Mouse (Mus musculus) forebrain, postnatal 0 days (tissue): ENCODE measurements around the gene Prpf31. TPM values are rescaled to one million over a fixed set of nuclear protein-coding genes. Genes with fewer than 3 reads are reported as not detected.

ENCODE experiments used
- ATAC-seq: fragments of 200-750 bp; cut with Nextera tagmentation; 2 replicates; pipeline ENCODE4 v1.8.0; 2017; ENCODE audit warnings: mild to moderate bottlenecking, moderate library complexity
- DNase-seq: peaks from one replicate; pipeline ENCODE4 v3.0.0-alpha.2; 2015
- H3K27ac ChIP-seq: fragments of 300-500 bp; sonication (generic); 2 replicates; pipeline ENCODE4 v1.5.1; 2014; ENCODE audit warnings: low read depth, mild to moderate bottlenecking, antibody characterized with exemption, low read length, moderate library complexity, mixed read lengths
- H3K27me3 ChIP-seq: fragments of 300-500 bp; sonication (generic); 2 replicates; pipeline ENCODE4 v1.6.1; 2014; ENCODE audit warnings: mild to moderate bottlenecking, low read length, mixed read lengths; ENCODE audit not compliant: insufficient read depth
- H3K36me3 ChIP-seq: fragments of 300-500 bp; sonication (generic); 2 replicates; pipeline ENCODE4 v1.6.1; 2014; ENCODE audit warnings: mild to moderate bottlenecking, moderate library complexity; ENCODE audit not compliant: insufficient read depth
- H3K4me1 ChIP-seq: fragments of 300-500 bp; sonication (generic); 2 replicates; pipeline ENCODE4 v1.6.1; 2014; ENCODE audit warnings: antibody characterized with exemption; ENCODE audit not compliant: insufficient read depth
- H3K4me2 ChIP-seq: fragments of 300-500 bp; sonication (generic); 2 replicates; pipeline ENCODE4 v1.6.1; 2014; ENCODE audit warnings: low read depth, mild to moderate bottlenecking, moderate library complexity
- H3K4me3 ChIP-seq: fragments of 300-500 bp; sonication (generic); 2 replicates; pipeline ENCODE4 v1.5.1; 2014; ENCODE audit warnings: low read depth, low read length, mixed read lengths
- H3K9ac ChIP-seq: fragments of 300-500 bp; sonication (generic); 2 replicates; pipeline ENCODE4 v1.6.1; 2014; ENCODE audit warnings: mild to moderate bottlenecking
- H3K9me3 ChIP-seq: fragments of 300-500 bp; sonication (generic); 2 replicates; pipeline ENCODE4 v1.6.1; 2016; ENCODE audit warnings: low read length
- CTCF ChIP-seq: sonication (generic); IDR thresholded peaks from 2 replicates; pipeline ENCODE4 v1.5.1; 2016; ENCODE audit warnings: antibody characterized with exemption, control low read depth, low read depth
- WGBS: fragments of 180-500 bp; shearing (Covaris S2); extraction: QIAGEN DNeasy Blood & Tissue Kit; methylation state at CpG from one replicate; pipeline ENCODE4 v1.1.7; 2014; 5-methylcytosine and 5-hydroxymethylcytosine counted together
- microRNA-seq, 2 experiments: library from miRNA; unstranded; fragments of <30 nt; microRNA quantifications; one replicate each; pipeline ENCODE4; 2016
- polyA plus RNA-seq: library from polyadenylated mRNA; unstranded; fragments of >200 nt; fragmentation: Nextera tagmentation; extraction: Ambion mirVana; gene quantifications from 2 replicates; pipeline ENCODE4 v1.2.1, GENCODE M21; 2015
- total RNA-seq: library from RNA; depleted of rRNA; stranded (reverse); fragments of >200 nt; gene quantifications from 2 replicates; pipeline ENCODE4 v1.2.3, GENCODE M21; 2014; rRNA removed

Prpf31 gene
- total and polyA plus RNA-seq, 2 experiments from 2014 or later = 63.5 to 77.8 TPM

DNA sequence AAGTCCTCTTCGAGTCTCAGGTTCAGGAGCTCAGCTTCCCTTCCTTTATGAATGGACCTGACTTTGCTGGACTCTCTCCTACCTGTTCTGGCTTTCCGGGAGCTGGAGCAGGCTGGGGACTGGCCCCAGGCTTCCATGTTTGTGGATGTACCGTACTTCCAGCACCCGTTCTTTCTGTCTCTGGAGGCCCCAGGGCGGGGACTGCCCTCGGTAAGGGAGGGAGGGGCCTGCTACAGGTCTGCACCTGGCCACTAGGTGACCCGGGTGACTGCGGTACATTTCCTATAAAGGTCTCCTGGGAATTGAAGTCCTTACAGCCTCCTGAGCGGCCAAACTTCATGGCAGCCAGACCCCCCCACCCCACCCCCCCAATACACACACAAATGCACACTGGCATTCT is 47.6 kb downstream of the Prpf31 start, which contains the start of gene Tmc4:
Gene Tmc4 (minus strand): TSS at position 212 of the 400 bp plus-strand sequence.
- no peaks in the 10 kb centered on the region for H3K4me1 ChIP-seq
- no peaks in the 10 kb centered on the region for H3K9me3 ChIP-seq
- no peaks in the 10 kb centered on the region for H3K27me3 ChIP-seq
- DNase-seq = no peak
- no peak within 1 kb of the TSS for H3K4me3 ChIP-seq
- no peak within 1 kb of the TSS for H3K4me2 ChIP-seq
- H3K36me3 ChIP-seq = peaks cover 14% of the 10 kb centered on the region
- ATAC-seq = no peak
- WGBS = 61% methylated on average over 9 of the region's 9 CpGs
- TF ChIP-seq CTCF = no peak
- no peak within 1 kb of the TSS for H3K27ac ChIP-seq
- no peak within 1 kb of the TSS for H3K9ac ChIP-seq

DNA sequence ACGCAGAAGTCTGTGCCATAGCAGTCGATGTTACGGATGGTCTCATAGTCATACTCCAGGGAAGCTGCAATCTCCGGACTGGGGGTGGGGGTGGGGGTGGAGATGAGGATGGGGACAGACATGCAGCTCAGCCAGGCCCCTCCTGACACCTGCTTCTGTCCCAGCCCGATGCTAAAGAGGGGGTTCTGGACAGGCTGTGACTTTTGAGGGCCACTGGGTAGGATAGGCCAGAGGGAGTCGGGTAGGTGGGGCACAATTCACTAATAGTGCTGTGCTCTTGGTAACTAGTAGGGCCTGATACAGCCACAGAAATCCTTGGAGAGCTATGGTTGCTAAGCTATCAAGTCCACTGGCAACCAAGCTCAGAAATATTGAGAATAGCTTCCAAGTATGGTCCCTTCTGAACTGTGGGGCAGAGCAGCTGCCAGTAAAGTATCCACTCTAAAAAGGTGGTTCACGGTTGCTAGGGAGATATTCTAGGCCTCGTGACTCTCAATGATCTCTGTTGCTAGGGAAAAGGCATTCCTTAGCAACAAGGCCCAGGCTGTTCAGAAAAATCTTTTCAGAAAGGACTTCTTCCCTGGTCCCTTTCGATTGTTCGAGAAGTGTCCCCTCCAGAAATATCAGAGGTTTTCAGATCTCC is 54.2 kb downstream of the Prpf31 start:
- Histone ChIP-seq H3K4me3 (no peak overlapping the region), H3K36me3 (peaks cover 45% of the 10 kb centered on the region), H3K4me1 (no peaks in the 10 kb centered on the region), H3K9ac (no peak overlapping the region), H3K27ac (peak overlapping the region; percentile 71), H3K4me2 (no peak overlapping the region), H3K27me3 (no peaks in the 10 kb centered on the region), H3K9me3 (no peaks in the 10 kb centered on the region)
- 61% methylated on average over 10 of the region's 10 CpGs for WGBS
- ATAC-seq (peak; percentile 89), DNase-seq (peak; percentile 57)
- no peak for TF ChIP-seq CTCF

DNA sequence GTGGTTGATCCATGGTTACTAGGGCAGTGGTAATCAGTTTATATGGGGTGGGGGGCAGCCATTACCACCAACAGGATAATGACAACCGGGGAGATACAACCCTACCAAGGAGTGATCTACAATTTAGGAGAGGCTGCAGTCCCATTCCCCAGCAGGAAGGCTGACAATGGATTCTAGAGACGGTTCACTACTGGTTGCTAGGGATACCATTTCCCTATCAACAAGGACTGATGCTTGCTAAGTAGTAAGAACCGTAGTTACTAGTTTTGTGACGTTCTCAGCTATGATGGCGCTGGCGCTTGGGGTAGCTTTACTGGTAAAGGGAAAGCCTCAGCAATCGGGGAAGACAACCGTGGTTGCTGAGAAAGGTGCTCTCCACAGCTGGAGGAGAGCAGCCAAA is 54.9 kb downstream of the Prpf31 start:
- Histone ChIP-seq H3K4me2 (no peak overlapping the region), H3K36me3 (peaks cover 48% of the 10 kb centered on the region), H3K9me3 (no peaks in the 10 kb centered on the region), H3K4me3 (no peak overlapping the region), H3K27me3 (no peaks in the 10 kb centered on the region), H3K27ac (peak overlapping the region; percentile 71), H3K9ac (no peak overlapping the region), H3K4me1 (no peaks in the 10 kb centered on the region)
- DNase-seq (no peak), ATAC-seq (peak; percentile 62)
- WGBS = 71% methylated on average over 8 of the region's 8 CpGs
- TF ChIP-seq CTCF = no peak

DNA sequence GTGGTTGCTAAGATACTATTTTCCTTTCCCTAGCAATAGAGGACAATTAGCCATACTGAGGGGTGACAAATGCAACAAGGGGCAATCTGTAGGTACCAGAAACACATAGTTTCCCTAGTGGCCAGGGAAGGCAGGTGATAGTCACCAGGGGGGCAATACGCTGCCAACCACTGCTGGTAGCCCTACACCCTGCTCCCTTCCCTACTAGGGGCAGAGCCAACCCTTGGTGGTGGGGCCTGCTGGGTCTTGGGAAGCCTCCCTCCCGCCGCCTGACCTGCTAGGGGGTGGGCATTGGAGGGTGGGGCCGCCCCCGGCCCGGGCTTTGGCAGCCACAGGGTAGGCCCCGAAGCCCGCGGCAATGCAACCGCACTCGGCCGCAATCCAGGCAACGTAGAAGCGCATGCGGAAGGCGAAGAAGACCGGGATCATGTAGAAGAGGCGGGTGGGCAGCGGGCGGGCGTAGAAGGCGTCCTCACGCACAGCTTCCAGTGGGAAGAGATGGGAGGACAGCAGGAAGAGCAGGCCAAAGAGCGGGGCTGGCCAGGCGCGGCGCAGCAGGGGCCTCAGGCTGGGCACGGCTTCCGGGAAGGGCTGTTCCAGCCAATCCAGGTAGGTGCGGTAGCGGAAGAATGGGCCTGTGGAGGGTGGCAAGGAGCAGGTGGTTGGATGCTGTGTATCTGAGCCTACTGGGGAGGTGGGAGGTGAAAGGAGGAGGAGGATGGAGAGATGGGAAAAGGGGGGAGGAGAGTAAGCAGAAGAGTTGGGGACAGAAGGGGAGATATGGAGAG is 55.8 kb downstream of the Prpf31 start:
- Histone ChIP-seq H3K27ac (peak overlapping the region; percentile 71; the same call in 1 of the 2 replicates), H3K9me3 (no peaks in the 10 kb centered on the region), H3K4me1 (no peaks in the 10 kb centered on the region), H3K9ac (no peak overlapping the region), H3K27me3 (no peaks in the 10 kb centered on the region), H3K4me2 (no peak overlapping the region), H3K36me3 (peaks cover 50% of the 10 kb centered on the region), H3K4me3 (no peak overlapping the region)
- 83% methylated on average over 30 of the region's 31 CpGs for WGBS
- ATAC-seq (no peak), DNase-seq (no peak)
- no peak for TF ChIP-seq CTCF

DNA sequence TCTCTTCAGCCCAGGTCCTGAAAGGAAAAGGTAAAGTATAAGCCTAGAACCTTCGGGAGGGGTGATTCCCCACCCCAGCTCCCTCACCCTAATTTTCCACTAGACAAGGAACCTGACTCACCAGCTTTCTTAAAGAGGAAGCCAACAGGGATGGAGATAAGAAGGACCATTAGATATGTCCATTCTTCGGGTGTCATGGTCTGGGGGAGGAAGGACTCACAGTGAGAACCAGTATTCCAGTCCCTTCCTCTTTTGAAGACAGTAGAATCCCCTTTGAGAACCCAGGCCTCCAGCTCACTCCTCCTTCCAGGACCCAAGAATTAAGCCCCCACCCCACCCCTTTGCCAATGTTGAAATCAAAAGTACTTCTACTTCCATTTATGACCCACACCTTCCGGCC is 62.1 kb downstream of the Prpf31 start:
- H3K4me1 ChIP-seq = peaks cover 12% of the 10 kb centered on the region; the same call in 1 of the 2 replicates
- TF ChIP-seq CTCF = no peak
- 0 out of 2 replicates have a peak overlapping the region, but pooled peaks have one; percentile 84 for H3K27ac ChIP-seq
- H3K27me3 ChIP-seq = no peaks in the 10 kb centered on the region
- H3K9me3 ChIP-seq = no peaks in the 10 kb centered on the region
- H3K36me3 ChIP-seq = peaks cover 20% of the 10 kb centered on the region
- peak overlapping the region; percentile 73 for H3K9ac ChIP-seq
- H3K4me2 ChIP-seq = peak overlapping the region; percentile 79
- WGBS = 34% methylated on average over 3 of the region's 3 CpGs
- peak overlapping the region; percentile 56 for H3K4me3 ChIP-seq
- DNase-seq (no peak), ATAC-seq (no peak)

Small RNAs within 50 kb of the gene (microRNA-seq; reads per million reads assigned to microRNA genes)
- gene Gm25100 = 0 reads per million in 2 experiments
- 3.1 to 4.5 reads per million in 2 experiments for gene Mir3572

Other genes with a start within 250 kb of the Prpf31 start
- gene Cacng8, start 239.3 kb upstream of the Prpf31 start, total RNA-seq = 41.5 and 42.2 TPM in 2 replicates
- gene Cacng8, start 239.3 kb upstream of the Prpf31 start, polyA plus RNA-seq = 16.5 and 17.8 TPM in 2 replicates
- gene Cacng6, start 205.8 kb upstream of the Prpf31 start, total RNA-seq = 0.15 and 0.38 TPM in 2 replicates
- gene Cacng6, start 205.8 kb upstream of the Prpf31 start, polyA plus RNA-seq = 0.35 and 0.43 TPM in 2 replicates
- gene Tarm1, start 127.4 kb upstream of the Prpf31 start, total RNA-seq = 0.10 TPM in 1 of 2 replicates, not detected in the other
- 0.10 TPM in 1 of 2 replicates, not detected in the other for gene Tarm1, start 127.4 kb upstream of the Prpf31 start, polyA plus RNA-seq
- 0.43 and 0.69 TPM in 2 replicates for gene Oscar, start 13.8 kb upstream of the Prpf31 start, total RNA-seq
- gene Oscar, start 13.8 kb upstream of the Prpf31 start, polyA plus RNA-seq = 0.42 and 0.48 TPM in 2 replicates
- 191 and 258 TPM in 2 replicates for gene Ndufa3, start 12.6 kb upstream of the Prpf31 start, total RNA-seq
- 464 and 597 TPM in 2 replicates for gene Ndufa3, start 12.6 kb upstream of the Prpf31 start, polyA plus RNA-seq
- gene Tfpt, start 56 bp upstream of the Prpf31 start, total RNA-seq = 27.1 and 37.5 TPM in 2 replicates
- 34.2 and 39.3 TPM in 2 replicates for gene Tfpt, start 56 bp upstream of the Prpf31 start, polyA plus RNA-seq
- gene Cnot3, start 15.3 kb downstream of the Prpf31 start, total RNA-seq = 13.1 and 19.8 TPM in 2 replicates
- 26.7 and 35.4 TPM in 2 replicates for gene Cnot3, start 15.3 kb downstream of the Prpf31 start, polyA plus RNA-seq
- gene Leng1, start 35.9 kb downstream of the Prpf31 start, total RNA-seq = 5.2 and 6.6 TPM in 2 replicates
- 10.3 and 10.4 TPM in 2 replicates for gene Leng1, start 35.9 kb downstream of the Prpf31 start, polyA plus RNA-seq
- 3.1 and 3.5 TPM in 2 replicates for gene Tmc4, start 47.6 kb downstream of the Prpf31 start, total RNA-seq
- 0.93 and 2.0 TPM in 2 replicates for gene Tmc4, start 47.6 kb downstream of the Prpf31 start, polyA plus RNA-seq
- 291 and 292 TPM in 2 replicates for gene Tsen34, start 62.9 kb downstream of the Prpf31 start, total RNA-seq
- gene Tsen34, start 62.9 kb downstream of the Prpf31 start, polyA plus RNA-seq = 259 and 282 TPM in 2 replicates
- gene Mboat7, start 63.5 kb downstream of the Prpf31 start, total RNA-seq = 112 and 165 TPM in 2 replicates
- 81.8 and 107 TPM in 2 replicates for gene Mboat7, start 63.5 kb downstream of the Prpf31 start, polyA plus RNA-seq
- 1,013 and 1,830 TPM in 2 replicates for gene Rps9, start 74.0 kb downstream of the Prpf31 start, total RNA-seq
- 807 and 937 TPM in 2 replicates for gene Rps9, start 74.0 kb downstream of the Prpf31 start, polyA plus RNA-seq
- 0.48 and 0.54 TPM in 2 replicates for gene Pirb, start 90.4 kb downstream of the Prpf31 start, total RNA-seq
- gene Pirb, start 90.4 kb downstream of the Prpf31 start, polyA plus RNA-seq = 0.24 and 0.25 TPM in 2 replicates
- not detected in 2 replicates for gene Gm15448, start 195.7 kb downstream of the Prpf31 start, total RNA-seq
- not detected in 2 replicates for gene Gm15448, start 195.7 kb downstream of the Prpf31 start, polyA plus RNA-seq
- gene Pira2, start 215.1 kb downstream of the Prpf31 start, total RNA-seq = not detected in 2 replicates
- 0.09 TPM in 1 of 2 replicates, not detected in the other for gene Pira2, start 215.1 kb downstream of the Prpf31 start, polyA plus RNA-seq